Comparison of ENCODE assay signal across 8 mouse cellular contexts in genomic region chrX:152234125-152234524, GRCm38 (mm10). TPM values are rescaled to one million over a fixed set of nuclear protein-coding genes. Genes with fewer than 3 reads are reported as not detected.
A peak's percentile ranks its signal among the peaks of the same experiment; 100 is the strongest.
DNase-seq lines count a peak whose midpoint lies in the region; ATAC-seq lines count a peak whose summit lies in the region.

No protein-coding gene starts in this region.

- peak overlapping the region; percentile 91 for H3K4me3 ChIP-seq in lung, embryonic 16.5 days (ENCODE audit: low read length)
- peak overlapping the region; percentile 84 for H3K4me3 ChIP-seq in embryonic facial prominence, embryonic 12.5 days
- peak overlapping the region; percentile 82 for H3K4me3 ChIP-seq in neural tube, embryonic 12.5 days

- H3K36me3 ChIP-seq in lung, embryonic 16.5 days (ENCODE audit: control insufficient read depth, insufficient read depth, low read length) = 0 out of 2 replicates have a peak, but pooled peaks cover 9% of the 10 kb centered on the region
- peaks cover 11% of the 10 kb centered on the region for H3K36me3 ChIP-seq in embryonic facial prominence, embryonic 12.5 days
- H3K36me3 ChIP-seq in neural tube, embryonic 12.5 days = peaks cover 7% of the 10 kb centered on the region

- no peaks in the 10 kb centered on the region for H3K27me3 ChIP-seq in lung, embryonic 16.5 days (ENCODE audit: control insufficient read depth, insufficient read depth, low read depth, low read length)
- H3K27me3 ChIP-seq in embryonic facial prominence, embryonic 12.5 days = no peaks in the 10 kb centered on the region
- no peaks in the 10 kb centered on the region for H3K27me3 ChIP-seq in neural tube, embryonic 12.5 days (replicated peaks)

- no peak for ATAC-seq in lung, embryonic 16.5 days (ENCODE audit: low read depth)
- no peak for ATAC-seq in embryonic facial prominence, embryonic 12.5 days (ENCODE audit: insufficient number of reproducible peaks, insufficient read depth, low FRiP score, low TSS enrichment)
- ATAC-seq in neural tube, embryonic 12.5 days (ENCODE audit: low FRiP score, low read depth) = no peak

- peak overlapping the region; percentile 79 for H3K4me2 ChIP-seq in lung, embryonic 16.5 days (ENCODE audit: low read depth, low read length)
- H3K4me2 ChIP-seq in embryonic facial prominence, embryonic 12.5 days (replicated peaks) = peak overlapping the region; percentile 77
- H3K4me2 ChIP-seq in neural tube, embryonic 12.5 days (replicated peaks) = peak overlapping the region; percentile 65

- peak overlapping the region; percentile 96 for H3K9ac ChIP-seq in lung, embryonic 16.5 days (ENCODE audit: low read length)
- peak overlapping the region; percentile 89 for H3K9ac ChIP-seq in embryonic facial prominence, embryonic 12.5 days
- peak overlapping the region; percentile 85 for H3K9ac ChIP-seq in neural tube, embryonic 12.5 days

- H3K9me3 ChIP-seq in lung, embryonic 16.5 days (ENCODE audit: control insufficient read depth, low read length) = no peaks in the 10 kb centered on the region
- H3K9me3 ChIP-seq in embryonic facial prominence, embryonic 12.5 days = no peaks in the 10 kb centered on the region
- no peaks in the 10 kb centered on the region for H3K9me3 ChIP-seq in neural tube, embryonic 12.5 days

- no peak for DNase-seq in lung, adult 18-20 months
- DNase-seq in induced T-regulatory cell, adult 2 months (ENCODE audit: low read depth) = peak; percentile 17
- DNase-seq in left cerebral cortex, postnatal 36 days (ENCODE audit: low spot score in 2 of 2) = no peak
- DNase-seq in right cerebral cortex, adult 18-20 months = no peak
- no peak for DNase-seq in kidney, postnatal 14 days

- WGBS in lung, embryonic 16.5 days = 7% methylated on average over 3 of the region's 3 CpGs
- WGBS in embryonic facial prominence, embryonic 12.5 days = 28% methylated on average over 3 of the region's 3 CpGs
- 27% methylated on average over 3 of the region's 3 CpGs for WGBS in neural tube, embryonic 12.5 days

- intact Hi-C loops in left cerebral cortex, postnatal 36 days (cut with DNase I) = no loop called here

- no peak overlapping the region for H3K27ac ChIP-seq in lung, embryonic 16.5 days (ENCODE audit: low read length)
- no peak overlapping the region for H3K27ac ChIP-seq in embryonic facial prominence, embryonic 12.5 days
- no peak overlapping the region for H3K27ac ChIP-seq in neural tube, embryonic 12.5 days

- peaks cover 9% of the 10 kb centered on the region; the same call in 1 of the 2 replicates for H3K4me1 ChIP-seq in lung, embryonic 16.5 days (replicated peaks; ENCODE audit: control insufficient read depth, insufficient read depth, low read length)
- H3K4me1 ChIP-seq in embryonic facial prominence, embryonic 12.5 days = peaks cover 11% of the 10 kb centered on the region
- H3K4me1 ChIP-seq in neural tube, embryonic 12.5 days = peaks cover 16% of the 10 kb centered on the region

RNA-seq across cellular contexts. Expression of gene Kdm5c, which starts 1.3 kb away (rescaled TPM):
- polyA plus RNA-seq in lung, embryonic 16.5 days (2015; fragmentation: Nextera tagmentation; extraction: Ambion mirVana) = 41.0 and 43.0 TPM in 2 replicates
- polyA plus RNA-seq in embryonic facial prominence, embryonic 12.5 days (2016; fragmentation: Nextera tagmentation; extraction: Ambion mirVana) = 52.5 and 57.7 TPM in 2 replicates
- 48.0 and 54.8 TPM in 2 replicates for polyA plus RNA-seq in neural tube, embryonic 12.5 days (2016; fragmentation: Nextera tagmentation; extraction: Ambion mirVana)
- total RNA-seq in left cerebral cortex, postnatal 36 days (2021) = 10 to 100 TPM; 52.7 to 55.8 TPM
